Mouse (Mus musculus) myocyte (in vitro differentiated cells): ENCODE results near the gene Olfr775. TPM values are rescaled to one million over a fixed set of nuclear protein-coding genes. Genes with fewer than 3 reads are reported as not detected.

Experiments
- H3K27me3 ChIP-seq: one replicate; pipeline ENCODE4 v1.6.1; 2011; ENCODE audit not compliant: control insufficient read depth, insufficient read depth, insufficient read length
- H3K36me3 ChIP-seq: one replicate; pipeline ENCODE4 v1.6.1; 2011; ENCODE audit not compliant: control insufficient read depth, insufficient read depth
- H3K4me2 ChIP-seq: one replicate; pipeline ENCODE4 v1.6.1; 2011; ENCODE audit warnings: low read depth, control low read depth
- H3K4me3 ChIP-seq: one replicate; pipeline ENCODE4 v1.5.1; 2011; ENCODE audit warnings: mild to moderate bottlenecking, control low read depth, moderate library complexity
- H3K79me2 ChIP-seq: one replicate; pipeline ENCODE4 v1.6.1; 2011; ENCODE audit not compliant: control insufficient read depth, insufficient read depth
- H3ac ChIP-seq: one replicate; pipeline ENCODE4 v1.6.1; 2011; ENCODE audit not compliant: control insufficient read depth, insufficient read length
- CEBPB ChIP-seq: IDR thresholded peaks from 2 replicates; pipeline ENCODE4 v1.6.1; 2011; ENCODE audit warnings: mild to moderate bottlenecking, moderate library complexity; ENCODE audit not compliant: poor library complexity, insufficient read depth, severe bottlenecking
- E2F4 ChIP-seq: IDR thresholded peaks from one replicate; pipeline ENCODE4 v1.6.1; 2011; ENCODE audit warnings: mild to moderate bottlenecking, control low read depth, moderate library complexity; ENCODE audit not compliant: insufficient read depth
- MAX ChIP-seq: IDR thresholded peaks from one replicate; pipeline ENCODE4 v1.6.1; 2011; ENCODE audit warnings: low read depth, mild to moderate bottlenecking, control low read depth
- MYOD1 ChIP-seq, 3 experiments: IDR thresholded peaks; one replicate each; pipeline ENCODE4 v1.6.1; 2011; ENCODE audit warnings: control low read depth in 2 of 3, low read depth in 2 of 3, mild to moderate bottlenecking in 2 of 3, moderate library complexity in 1 of 3; ENCODE audit not compliant: insufficient read length in 2 of 3, control insufficient read depth in 1 of 3
- MYOG ChIP-seq, 3 experiments: IDR thresholded peaks; one replicate each; pipeline ENCODE4 v1.6.1; 2011; ENCODE audit warnings: control low read depth in 2 of 3, low read depth in 2 of 3, mild to moderate bottlenecking in 2 of 3; ENCODE audit not compliant: insufficient read length in 2 of 3, control insufficient read depth in 1 of 3, insufficient read depth in 1 of 3
- POLR2A ChIP-seq: IDR thresholded peaks from one replicate; pipeline ENCODE4 v1.6.1; 2011; ENCODE audit warnings: low read depth, mild to moderate bottlenecking, control low read depth, moderate library complexity; ENCODE audit not compliant: insufficient read length
- POLR2AphosphoS2 ChIP-seq: IDR thresholded peaks from one replicate; pipeline ENCODE4 v1.6.1; 2011; ENCODE audit warnings: low read depth, control low read depth; ENCODE audit not compliant: insufficient read length
- REST ChIP-seq: IDR thresholded peaks from one replicate; pipeline ENCODE4 v1.6.1; 2011; ENCODE audit warnings: mild to moderate bottlenecking, control low read depth, moderate library complexity; ENCODE audit not compliant: insufficient read depth, insufficient read length
- SRF ChIP-seq: IDR thresholded peaks from one replicate; pipeline ENCODE4 v1.6.1; 2011; ENCODE audit warnings: low read depth; ENCODE audit not compliant: control insufficient read depth, insufficient read length
- TCF12 ChIP-seq: IDR thresholded peaks from one replicate; pipeline ENCODE4 v1.6.1; 2011; ENCODE audit warnings: mild to moderate bottlenecking, control low read depth; ENCODE audit not compliant: poor library complexity, insufficient read depth, severe bottlenecking
- TCF3 ChIP-seq: IDR thresholded peaks from one replicate; pipeline ENCODE4 v1.6.1; 2011; ENCODE audit warnings: low read depth, control low read depth; ENCODE audit not compliant: insufficient read length
- USF1 ChIP-seq: IDR thresholded peaks from one replicate; pipeline ENCODE4 v1.6.1; 2011; ENCODE audit warnings: low read depth, mild to moderate bottlenecking, control low read depth, moderate library complexity
- polyA plus RNA-seq: library from polyadenylated mRNA; unstranded; fragments of >200 nt; fragmentation: generic; extraction: Trizol; gene quantifications from one replicate; pipeline ENCODE4 v1.2.1, GENCODE M21; 2012; ENCODE audit warnings: missing spikeins

Gene Olfr775
- polyA plus RNA-seq: not detected

DNA sequence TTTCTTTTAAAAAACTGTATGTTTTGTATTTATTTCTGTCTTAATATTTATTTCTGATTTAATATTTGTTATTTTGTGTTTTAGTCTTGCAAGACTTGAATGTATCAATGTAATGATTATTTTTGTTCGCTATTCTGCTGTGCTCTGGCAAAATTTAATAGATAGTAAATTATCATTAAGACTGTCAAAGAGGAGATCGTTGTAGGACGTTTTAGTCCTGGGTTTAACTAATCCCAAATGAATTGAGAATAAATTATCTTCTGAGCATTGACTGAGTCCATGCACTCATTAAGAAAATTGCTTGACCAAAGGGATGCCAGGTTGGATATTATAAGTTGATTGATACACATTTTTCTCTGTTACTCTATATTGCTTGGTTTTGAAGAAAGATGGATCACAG, at the start of gene Olfr775:
Olfr775 (plus strand) TSS at position 301 of the 400 bp plus-strand sequence.
- H3K27me3 ChIP-seq: no peaks in the 10 kb centered on the region
- TF ChIP-seq TCF3 (no peak), MYOD1 (IDR thresholded peaks at IDR 0.05; ENCODE audit: control insufficient read depth in 1 of 3, insufficient read length in 2 of 3, low read depth in 2 of 3) (no peak), USF1 (no peak), REST (no peak), SRF (no peak), MAX (no peak), E2F4 (no peak), POLR2AphosphoS2 (no peak), MYOG (IDR thresholded peaks at IDR 0.05; ENCODE audit: control insufficient read depth in 1 of 3, insufficient read depth in 1 of 3, insufficient read length in 2 of 3, low read depth in 2 of 3) (no peak), POLR2A (no peak), TCF12 (no peak)
- H3K4me3 ChIP-seq: no peak within 1 kb of the TSS
- no peak within 1 kb of the TSS for H3K4me2 ChIP-seq
- no peaks in the 10 kb centered on the region for H3K36me3 ChIP-seq
- no peak within 1 kb of the TSS for H3ac ChIP-seq
- no peaks in the 10 kb centered on the region for H3K79me2 ChIP-seq

DNA sequence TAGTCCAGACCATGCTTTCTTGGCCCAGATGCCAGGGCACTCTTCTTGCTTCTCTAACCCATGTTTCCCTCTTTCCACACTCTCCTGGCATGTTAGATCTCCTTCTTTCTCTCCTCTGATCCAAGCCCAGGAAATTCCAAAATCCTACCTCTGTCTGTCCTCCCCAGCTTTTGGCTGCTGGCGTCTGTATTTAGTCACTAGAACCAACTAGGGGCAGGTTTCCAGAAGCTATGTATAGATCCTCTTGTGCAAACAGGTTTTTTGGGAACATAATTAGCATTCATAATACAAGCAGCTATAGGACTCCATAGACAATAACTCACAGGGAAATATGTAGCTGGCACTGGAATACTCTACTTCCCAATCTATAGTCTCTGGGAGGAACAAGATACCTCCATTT, 17.5 kb upstream of the Olfr775 start:
- no peaks in the 10 kb centered on the region for H3K79me2 ChIP-seq
- no peak overlapping the region for H3K4me2 ChIP-seq
- TF ChIP-seq MYOD1 (IDR thresholded peaks at IDR 0.05; ENCODE audit: control insufficient read depth in 1 of 3, insufficient read length in 2 of 3, low read depth in 2 of 3) (no peak), CEBPB (no peak), POLR2AphosphoS2 (no peak), REST (no peak), TCF12 (no peak), SRF (no peak), TCF3 (no peak), MAX (no peak)
- H3K27me3 ChIP-seq: no peaks in the 10 kb centered on the region
- H3ac ChIP-seq: no peak overlapping the region
- H3K4me3 ChIP-seq: no peak overlapping the region
- no peaks in the 10 kb centered on the region for H3K36me3 ChIP-seq

DNA sequence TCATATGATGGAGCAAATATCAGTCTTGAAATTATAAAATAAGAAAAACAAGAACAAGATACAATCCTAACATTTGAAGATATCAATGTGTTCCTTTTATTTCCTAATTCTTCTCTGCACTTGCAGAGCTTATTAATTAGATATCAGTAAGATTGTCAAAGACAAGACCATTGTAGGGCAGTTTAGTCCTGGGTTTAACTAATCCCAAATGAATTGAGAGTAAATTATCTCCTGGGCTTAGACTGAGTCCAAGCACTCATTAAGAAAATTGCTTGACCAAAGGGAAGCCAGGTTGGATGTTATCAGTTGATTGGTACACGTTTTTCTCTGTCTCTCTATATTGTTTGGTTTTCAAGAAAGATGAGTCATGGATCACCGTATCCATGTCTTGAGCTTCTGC, 12.3 kb upstream of the Olfr775 start, which contains the start of gene Olfr774:
Olfr774 (plus strand) TSS at position 301 of the 400 bp plus-strand sequence.
- TF ChIP-seq SRF (no peak), POLR2A (no peak), USF1 (no peak), CEBPB (no peak), REST (no peak), POLR2AphosphoS2 (no peak), MYOD1 (IDR thresholded peaks at IDR 0.05; ENCODE audit: control insufficient read depth in 1 of 3, insufficient read length in 2 of 3, low read depth in 2 of 3) (no peak), MYOG (IDR thresholded peaks at IDR 0.05; ENCODE audit: control insufficient read depth in 1 of 3, insufficient read depth in 1 of 3, insufficient read length in 2 of 3, low read depth in 2 of 3) (no peak), MAX (no peak), E2F4 (no peak), TCF3 (no peak), TCF12 (no peak)
- Histone ChIP-seq H3K4me2 (no peak within 1 kb of the TSS), H3K79me2 (no peaks in the 10 kb centered on the region)

DNA sequence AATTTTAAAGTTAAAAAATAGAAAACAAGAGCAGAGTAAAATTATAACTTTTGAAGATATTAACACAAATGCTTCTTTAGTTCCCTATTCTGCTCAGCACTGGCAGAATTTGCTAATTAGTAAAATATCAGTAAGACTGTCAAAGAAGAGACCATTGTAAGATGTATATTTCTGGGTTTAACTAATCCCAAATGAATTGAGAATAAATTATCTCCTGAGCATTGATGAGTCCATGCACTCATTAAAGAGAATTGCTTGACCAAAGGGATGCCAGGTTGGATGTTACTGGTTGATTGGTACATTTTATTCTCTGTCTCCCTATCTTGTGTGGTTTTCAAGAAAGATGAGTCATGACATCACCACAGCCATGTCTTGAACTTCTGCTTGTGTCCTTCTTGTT, 10.6 kb downstream of the Olfr775 start, which contains the start of gene Olfr776:
Olfr776 (plus strand) TSS at position 301 of the 400 bp plus-strand sequence.
- H3K36me3 ChIP-seq: no peaks in the 10 kb centered on the region
- H3K79me2 ChIP-seq: no peaks in the 10 kb centered on the region
- H3K27me3 ChIP-seq: no peaks in the 10 kb centered on the region
- H3K4me2 ChIP-seq: no peak within 1 kb of the TSS
- no peak within 1 kb of the TSS for H3ac ChIP-seq
- H3K4me3 ChIP-seq: no peak within 1 kb of the TSS
- TF ChIP-seq TCF12 (no peak), MYOG (IDR thresholded peaks at IDR 0.05; ENCODE audit: control insufficient read depth in 1 of 3, insufficient read depth in 1 of 3, insufficient read length in 2 of 3, low read depth in 2 of 3) (no peak), USF1 (no peak), MYOD1 (IDR thresholded peaks at IDR 0.05; ENCODE audit: control insufficient read depth in 1 of 3, insufficient read length in 2 of 3, low read depth in 2 of 3) (no peak), CEBPB (no peak), TCF3 (no peak), MAX (no peak), POLR2AphosphoS2 (no peak), E2F4 (no peak), REST (no peak), SRF (no peak)

More for the DNA sequence above, 12.3 kb upstream of the Olfr775 start, which contains the start of gene Olfr774:
- Histone ChIP-seq H3K4me3 (no peak within 1 kb of the TSS), H3ac (no peak within 1 kb of the TSS), H3K27me3 (no peaks in the 10 kb centered on the region), H3K36me3 (no peaks in the 10 kb centered on the region)

DNA sequence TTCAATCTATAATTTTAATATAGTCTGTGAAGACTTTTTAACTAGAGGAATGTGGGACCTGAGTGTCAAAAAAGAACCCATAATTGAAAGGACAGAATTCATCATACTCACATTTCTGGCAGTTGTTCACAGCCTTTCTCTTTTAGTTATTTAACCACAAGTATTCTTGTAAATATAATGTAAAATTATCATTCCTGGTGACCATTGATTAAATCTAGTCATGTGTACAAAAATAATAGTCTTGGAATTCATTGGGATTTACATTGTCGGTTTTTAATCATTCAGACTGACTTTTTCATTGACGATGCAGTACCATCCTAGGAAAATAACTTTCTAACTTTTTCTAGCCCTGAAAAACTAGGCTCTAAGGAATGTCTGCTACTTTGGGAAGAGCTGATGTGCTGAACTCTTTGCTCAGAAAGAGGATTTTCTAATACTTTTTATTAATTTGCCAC, 22.9 kb downstream of the Olfr775 start, which contains the start of gene Olfr777:
Olfr777 (minus strand) TSS at position 405 of the 455 bp plus-strand sequence.
- Histone ChIP-seq H3K4me2 (no peak within 1 kb of the TSS), H3K36me3 (no peaks in the 10 kb centered on the region), H3K79me2 (no peaks in the 10 kb centered on the region), H3K27me3 (no peaks in the 10 kb centered on the region), H3K4me3 (no peak within 1 kb of the TSS), H3ac (no peak within 1 kb of the TSS)
- TF ChIP-seq MYOD1 (IDR thresholded peaks at IDR 0.05; ENCODE audit: control insufficient read depth in 1 of 3, insufficient read length in 2 of 3, low read depth in 2 of 3): no peak
- TF ChIP-seq MAX: no peak
- TF ChIP-seq SRF: no peak
- no peak for TF ChIP-seq REST
- TF ChIP-seq TCF3: no peak
- TF ChIP-seq MYOG (IDR thresholded peaks at IDR 0.05; ENCODE audit: control insufficient read depth in 1 of 3, insufficient read depth in 1 of 3, insufficient read length in 2 of 3, low read depth in 2 of 3): no peak
- TF ChIP-seq USF1: no peak
- no peak for TF ChIP-seq E2F4
- TF ChIP-seq TCF12: no peak
- TF ChIP-seq CEBPB: no peak
- no peak for TF ChIP-seq POLR2AphosphoS2
- TF ChIP-seq POLR2A: no peak

Other genes starting within 250 kb of the Olfr775 start
- gene Olfr763, start 237.6 kb upstream of the Olfr775 start, polyA plus RNA-seq: 0.05 TPM
- gene Olfr764-ps1, start 208.5 kb upstream of the Olfr775 start, polyA plus RNA-seq: 0.01 TPM
- gene Olfr765, start 198.4 kb upstream of the Olfr775 start, polyA plus RNA-seq: not detected
- gene Olfr766-ps1, start 179.4 kb upstream of the Olfr775 start, polyA plus RNA-seq: not detected
- 0.04 TPM for gene Olfr767, start 165.5 kb upstream of the Olfr775 start, polyA plus RNA-seq
- gene Olfr768, start 149.0 kb upstream of the Olfr775 start, polyA plus RNA-seq: 0.01 TPM
- gene Olfr769, start 130.6 kb upstream of the Olfr775 start, polyA plus RNA-seq: 0.04 TPM
- not detected for gene Olfr770, start 109.4 kb upstream of the Olfr775 start, polyA plus RNA-seq
- not detected for gene Olfr771, start 83.7 kb upstream of the Olfr775 start, polyA plus RNA-seq
- gene Olfr772, start 70.5 kb upstream of the Olfr775 start, polyA plus RNA-seq: not detected
- gene Olfr773, start 61.0 kb upstream of the Olfr775 start, polyA plus RNA-seq: not detected
- gene Olfr774, start 12.2 kb upstream of the Olfr775 start, polyA plus RNA-seq: not detected
- gene Olfr776, start 10.7 kb downstream of the Olfr775 start, polyA plus RNA-seq: not detected
- not detected for gene Olfr777, start 23.1 kb downstream of the Olfr775 start, polyA plus RNA-seq
- not detected for gene Olfr780, start 69.7 kb downstream of the Olfr775 start, polyA plus RNA-seq
- not detected for gene Olfr781, start 80.4 kb downstream of the Olfr775 start, polyA plus RNA-seq
- not detected for gene Olfr782, start 100.4 kb downstream of the Olfr775 start, polyA plus RNA-seq
- gene Olfr784, start 135.7 kb downstream of the Olfr775 start, polyA plus RNA-seq: 0.02 TPM
- gene Olfr785, start 157.0 kb downstream of the Olfr775 start, polyA plus RNA-seq: not detected
- not detected for gene Olfr786, start 178.9 kb downstream of the Olfr775 start, polyA plus RNA-seq
- not detected for gene Olfr787, start 213.4 kb downstream of the Olfr775 start, polyA plus RNA-seq
- gene Olfr788, start 222.6 kb downstream of the Olfr775 start, polyA plus RNA-seq: not detected
- not detected for gene Olfr789, start 236.3 kb downstream of the Olfr775 start, polyA plus RNA-seq